Mouse (Mus musculus) ES-E14 (cell line): ENCODE results near the gene Hnrnpl. TPM values are rescaled to one million over a fixed set of nuclear protein-coding genes. Genes with fewer than 3 reads are reported as not detected.

Experiments
- DNase-seq: peaks from one replicate; pipeline ENCODE4 v3.0.0-alpha.2; 2013; ENCODE audit warnings: low read depth, low spot score
- H3K27ac ChIP-seq: 2 replicates; pipeline ENCODE4 v1.5.1; 2012; ENCODE audit warnings: low read depth, mild to moderate bottlenecking, low read length, moderate library complexity, mixed read lengths; ENCODE audit not compliant: poor library complexity, insufficient read depth, severe bottlenecking
- H3K36me3 ChIP-seq: 2 replicates; pipeline ENCODE4 v1.6.1; 2012; ENCODE audit warnings: mild to moderate bottlenecking, low read length, moderate library complexity, mixed read lengths; ENCODE audit not compliant: control insufficient read depth, poor library complexity, insufficient read depth, severe bottlenecking
- H3K4me1 ChIP-seq, 2 experiments: fragments of 150-350 bp in 1 of 2; sonication (generic) in 1 of 2; 2 replicates each; pipeline ENCODE4 v1.6.1; 2012; ENCODE audit warnings: low read length in 2 of 2, mild to moderate bottlenecking in 1 of 2, mixed read lengths in 1 of 2; ENCODE audit not compliant: control insufficient read depth in 2 of 2, insufficient read depth in 2 of 2, poor library complexity in 1 of 2
- H3K4me3 ChIP-seq, 2 experiments: fragments of 150-350 bp in 1 of 2; sonication (generic) in 1 of 2; 2 replicates each; pipeline ENCODE4 v1.5.1; 2012; ENCODE audit warnings: low read length in 2 of 2, low read depth in 1 of 2, mild to moderate bottlenecking in 1 of 2, mixed read lengths in 1 of 2; ENCODE audit not compliant: insufficient read depth in 1 of 2, poor library complexity in 1 of 2, severe bottlenecking in 1 of 2
- H3K9ac ChIP-seq: 2 replicates; pipeline ENCODE4 v1.6.1; 2012; ENCODE audit warnings: low read depth, mild to moderate bottlenecking, low read length, mixed read lengths; ENCODE audit not compliant: poor library complexity, insufficient read depth, severe bottlenecking
- H3K9me3 ChIP-seq: fragments of 150-350 bp; sonication (generic); 2 replicates; pipeline ENCODE4 v1.6.1; 2012; ENCODE audit warnings: low read depth, mild to moderate bottlenecking, low read length; ENCODE audit not compliant: control insufficient read depth, insufficient read depth
- CHD2 ChIP-seq: IDR thresholded peaks from 2 replicates; pipeline ENCODE4 v1.6.1; 2014; ENCODE audit warnings: mild to moderate bottlenecking, low read depth, low read length, inconsistent platforms
- HCFC1 ChIP-seq: IDR thresholded peaks from 2 replicates; pipeline ENCODE4 v1.6.1; 2012; ENCODE audit warnings: low read length, inconsistent platforms, borderline replicate concordance; ENCODE audit not compliant: insufficient read depth
- MAFK ChIP-seq: IDR thresholded peaks from 2 replicates; pipeline ENCODE4 v1.6.1; 2014; ENCODE audit warnings: mild to moderate bottlenecking, low read depth, low read length, inconsistent platforms; ENCODE audit not compliant: insufficient read depth
- ZC3H11A ChIP-seq: IDR thresholded peaks from 2 replicates; pipeline ENCODE4 v1.6.1; 2012; ENCODE audit warnings: low read depth, mild to moderate bottlenecking, inconsistent platforms, low read length, borderline replicate concordance
- ZNF384 ChIP-seq: IDR thresholded peaks from 2 replicates; pipeline ENCODE4 v1.6.1; 2012; ENCODE audit warnings: low read depth, low read length, inconsistent platforms
- in situ Hi-C, 2 experiments: fragments of 600-800 bp; cut with MboI; formaldehyde crosslinking; loops; one replicate each; pipeline ENCODE4 v1.15.1; 2025; ENCODE audit warnings: low sequenced_read_pairs in 2 of 2, inconsistent platforms in 1 of 2; ENCODE audit not compliant: unreplicated experiment in 2 of 2
- total RNA-seq: library from RNA; depleted of rRNA; stranded (reverse); fragments of 300-350 nt; gene quantifications from 2 replicates; pipeline ENCODE4 v1.2.3, GENCODE M21; 2012

Gene Hnrnpl
- total RNA-seq, 1 experiment: 464 TPM

DNA sequence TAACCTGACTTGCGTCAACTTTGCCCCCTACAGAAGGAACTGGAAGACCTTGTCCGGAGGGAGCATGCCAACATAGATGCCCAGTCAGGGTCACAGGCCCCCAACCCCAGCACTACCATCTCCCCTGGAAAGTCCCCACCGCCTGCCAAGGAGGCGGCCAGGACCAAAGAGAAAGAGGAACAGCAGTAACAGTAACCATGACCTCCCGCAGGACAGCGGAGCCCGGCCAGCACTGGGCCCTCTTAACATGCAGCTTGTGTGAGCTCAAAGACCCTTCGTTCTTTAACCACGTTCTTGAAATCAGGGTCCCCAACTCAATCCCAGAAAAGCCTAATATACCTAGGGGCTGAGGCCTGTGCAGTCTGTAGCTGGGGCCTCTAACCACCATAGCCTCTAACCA, 20.5 kb upstream of the Hnrnpl start:
- H3K4me1 ChIP-seq: peaks cover 7 to 30% of the 10 kb centered on the region in 2 experiments; a peak in 3 of 4 replicates
- H3K9ac ChIP-seq: no peak overlapping the region
- H3K4me3 ChIP-seq: no peak overlapping the region
- in situ Hi-C loops: no loop called here
- no peak overlapping the region for H3K27ac ChIP-seq
- no peaks in the 10 kb centered on the region for H3K36me3 ChIP-seq
- no peak for DNase-seq
- no peaks in the 10 kb centered on the region for H3K9me3 ChIP-seq
- TF ChIP-seq CHD2 (no peak), ZNF384 (no peak), ZC3H11A (no peak), MAFK (no peak), HCFC1 (no peak)

DNA sequence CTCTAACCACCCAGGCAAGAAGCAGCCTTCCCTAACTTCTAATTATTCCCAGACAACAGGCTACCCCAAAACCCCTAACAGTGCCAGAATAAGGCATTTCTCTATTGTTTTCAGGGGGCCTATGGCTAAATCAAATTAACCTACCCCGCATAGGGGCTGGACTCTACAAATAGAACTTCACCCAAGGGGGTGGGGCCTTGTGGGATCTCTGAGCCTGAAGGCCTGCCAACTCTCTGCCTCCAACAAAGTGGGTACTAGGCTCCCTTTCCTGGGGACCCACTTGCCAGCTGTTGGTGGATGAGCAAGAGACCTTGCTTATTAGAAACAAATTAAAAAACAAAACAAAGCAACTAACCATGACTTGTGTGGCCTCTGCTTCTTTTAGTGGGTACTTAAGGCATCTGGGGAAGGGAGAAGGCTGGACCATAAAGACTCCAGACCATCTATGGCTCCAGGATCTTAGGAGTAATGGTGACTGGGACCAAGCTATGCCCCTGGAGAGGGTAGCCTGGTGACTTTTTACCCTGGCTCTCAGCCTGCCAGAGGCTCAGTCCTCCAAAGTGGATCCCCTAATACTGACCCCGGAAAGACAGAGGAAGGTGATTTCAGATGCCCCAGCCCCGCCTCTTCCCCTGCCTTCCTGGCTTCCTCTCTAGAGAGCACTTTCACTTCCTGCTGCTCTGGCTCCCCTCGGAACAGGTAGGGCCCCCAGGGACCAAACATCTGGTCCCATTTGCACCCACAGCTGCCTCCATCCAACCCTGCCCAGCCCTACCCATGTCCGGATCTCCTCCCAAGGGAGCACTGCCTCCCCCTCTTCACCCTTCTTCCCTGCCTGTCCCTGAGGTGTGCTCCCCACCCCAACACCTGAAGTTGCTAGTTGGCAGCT, 19.8 kb upstream of the Hnrnpl start, which contains the start of gene Rinl:
Gene Rinl, plus strand, starts transcription at position 663 of the 889 bp plus-strand sequence.
- in situ Hi-C loops: no loop called here
- Histone ChIP-seq H3K36me3 (no peaks in the 10 kb centered on the region), H3K9ac (peak within 1 kb of the TSS; percentile 60), H3K4me1 (peaks cover 7 to 30% of the 10 kb centered on the region in 2 experiments; a peak in 3 of 4 replicates), H3K27ac (no peak within 1 kb of the TSS; the same call in 1 of the 2 replicates), H3K4me3 (peak within 1 kb of the TSS; percentile 30 to 62; a peak in 3 of 4 replicates), H3K9me3 (no peaks in the 10 kb centered on the region)
- no peak for TF ChIP-seq ZNF384
- no peak for TF ChIP-seq MAFK
- no peak for TF ChIP-seq HCFC1
- TF ChIP-seq CHD2: no peak
- no peak for TF ChIP-seq ZC3H11A
- DNase-seq: no peak

DNA sequence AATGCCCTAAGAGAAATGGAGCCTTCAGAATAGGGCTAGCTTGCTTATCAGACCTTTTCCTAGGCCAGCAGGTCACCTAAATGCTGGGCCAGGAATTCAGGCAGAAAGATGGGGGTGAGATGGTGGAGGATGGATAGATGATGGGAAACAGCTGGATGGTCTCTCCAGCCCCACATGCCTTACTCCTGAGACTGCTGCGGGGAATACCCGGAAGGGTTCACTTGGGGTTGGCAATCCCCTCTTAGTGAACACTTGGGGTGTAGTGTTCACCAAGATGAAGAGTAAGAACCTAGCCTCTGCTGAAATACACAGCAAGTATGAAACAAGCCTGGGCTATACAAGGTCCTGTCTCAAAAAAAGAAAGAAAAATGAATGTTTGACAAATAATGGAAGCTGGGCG, 19.1 kb upstream of the Hnrnpl start:
- Histone ChIP-seq H3K27ac (no peak overlapping the region; the same call in 1 of the 2 replicates), H3K36me3 (no peaks in the 10 kb centered on the region), H3K9ac (peak overlapping the region; percentile 60), H3K4me3 (peak overlapping the region; percentile 30 to 62; a peak in 3 of 4 replicates), H3K4me1 (peaks cover 7 to 30% of the 10 kb centered on the region in 2 experiments; a peak in 3 of 4 replicates), H3K9me3 (no peaks in the 10 kb centered on the region)
- no peak for DNase-seq
- TF ChIP-seq MAFK (no peak), HCFC1 (no peak), ZNF384 (no peak), ZC3H11A (no peak), CHD2 (no peak)
- in situ Hi-C loops: no loop called here

DNA sequence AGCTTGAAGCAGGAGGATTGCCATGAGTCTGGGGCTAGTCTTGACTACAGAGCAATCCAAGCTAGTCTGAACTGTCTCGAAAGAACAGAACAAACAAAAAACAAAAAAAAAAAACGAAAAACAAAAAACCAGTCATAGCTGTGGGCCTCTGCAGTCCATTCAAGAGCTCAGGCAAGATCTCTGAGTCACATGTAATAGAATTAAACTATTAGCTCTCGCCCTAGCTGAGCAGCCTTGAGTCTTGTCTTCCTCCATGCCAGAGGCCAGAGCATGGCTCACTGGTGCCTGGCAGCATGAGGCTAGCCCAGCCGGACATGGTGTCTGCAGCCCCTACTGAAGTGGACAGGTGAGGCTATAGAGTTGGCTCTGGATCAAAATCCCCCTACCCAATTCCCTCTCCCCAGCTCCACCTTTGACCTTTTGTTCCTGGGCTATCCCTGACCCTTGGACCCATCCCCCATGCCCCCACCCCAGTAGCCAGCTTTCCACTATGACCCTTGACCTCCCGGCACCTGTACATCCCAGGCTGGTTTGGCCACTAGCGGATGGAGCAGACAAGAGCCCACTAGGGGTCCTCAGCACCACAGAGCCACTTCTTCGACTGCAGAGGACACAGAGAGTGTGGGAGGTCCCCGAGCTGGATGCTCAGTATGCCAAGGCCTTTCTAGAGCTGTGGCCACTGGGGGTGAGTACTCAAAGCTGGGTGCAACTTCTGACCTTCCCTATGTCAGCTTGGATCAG, 18.1 kb upstream of the Hnrnpl start:
- Histone ChIP-seq H3K36me3 (no peaks in the 10 kb centered on the region), H3K4me3 (no peak overlapping the region), H3K9ac (no peak overlapping the region; the same call in 1 of the 2 replicates), H3K27ac (no peak overlapping the region; the same call in 1 of the 2 replicates), H3K4me1 (peaks cover 7 to 33% of the 10 kb centered on the region in 2 experiments; a peak in 3 of 4 replicates), H3K9me3 (no peaks in the 10 kb centered on the region)
- TF ChIP-seq ZC3H11A (no peak), MAFK (no peak), CHD2 (no peak), HCFC1 (no peak)
- no peak for DNase-seq
- in situ Hi-C loops: no loop called here
